In the genomic region with DNA sequence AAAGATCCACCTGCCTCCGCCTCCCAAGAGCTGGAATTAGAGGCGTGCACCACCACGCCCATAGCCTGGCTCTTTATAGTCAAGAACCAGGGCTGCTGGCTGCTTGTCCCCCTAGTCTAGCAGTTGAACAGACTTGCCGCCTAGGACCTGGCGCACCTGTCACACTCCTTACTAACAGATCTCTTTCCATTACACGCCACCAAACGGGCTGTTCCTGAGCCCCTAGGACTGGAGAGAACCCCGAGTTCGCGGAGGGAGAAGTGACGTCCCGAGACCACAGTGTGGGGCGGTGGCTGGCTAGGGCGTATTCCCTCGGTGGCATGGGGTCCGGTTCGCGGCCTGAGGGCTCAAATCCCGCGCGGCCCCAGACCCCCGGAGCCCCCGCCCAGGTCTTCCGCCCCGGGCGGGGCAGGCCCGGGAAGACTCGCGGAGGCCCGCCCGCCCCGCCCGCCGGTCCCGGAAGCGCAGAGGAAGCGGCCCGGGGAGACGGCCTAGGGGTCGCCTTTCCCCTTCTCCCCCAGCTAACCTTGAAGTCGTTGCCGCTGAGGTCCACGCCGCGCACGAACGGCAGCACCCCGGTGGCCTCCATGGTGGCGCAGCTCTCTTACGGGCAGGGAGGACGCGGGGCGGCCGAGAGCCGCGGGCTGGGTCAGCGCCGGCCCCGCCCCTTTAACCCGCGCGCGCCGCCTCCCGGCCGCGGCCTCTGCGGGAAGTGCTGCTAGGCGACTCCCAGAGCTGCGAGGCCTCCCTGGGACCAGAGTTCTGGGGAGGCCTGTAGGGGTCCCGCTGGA, we compare ENCODE assay signal across 8 mouse cellular contexts. TPM values are rescaled to one million over a fixed set of nuclear protein-coding genes. Genes with fewer than 3 reads are reported as not detected.
DNase-seq lines count a peak whose midpoint lies in the region; ATAC-seq lines count a peak whose summit lies in the region.

Gene Flii, minus strand, starts transcription at position 663 of the 791 bp plus-strand sequence.

- ATAC-seq in hematopoietic stem cell, adult 5-6 weeks (replicated peaks in 1 of 2; ENCODE audit: insufficient read depth in 1 of 2, low FRiP score in 2 of 2, low TSS enrichment in 1 of 2, low read depth in 1 of 2, poor library complexity in 2 of 2, severe bottlenecking in 2 of 2) = peak; percentile 9 to 37; a peak in 2 of 4 replicates

- DNase-seq in MN1 (ENCODE audit: low spot score) = peak; percentile 93
- peak; percentile 76 for DNase-seq in cerebellum, adult 8-10 months
- peak; percentile 69 for DNase-seq in forelimb bud, embryonic 11.5 days (ENCODE audit: low read depth, low spot score)
- peak; percentile 73 to 85 for DNase-seq in layer of hippocampus, postnatal 10 days (ENCODE audit: low spot score in 2 of 2)
- peak; percentile 89 for DNase-seq in lung, postnatal 10 days
- DNase-seq in ovary, postnatal 36 days (ENCODE audit: low spot score) = peak; percentile 87
- peak; percentile 86 for DNase-seq in thymus, postnatal 25 days

RNA-seq across cellular contexts. Expression of gene Flii, which starts in this region (rescaled TPM):
- total RNA-seq in hematopoietic stem cell, adult 5-6 weeks (2017) = 93.8 and 132 TPM in 2 replicates
- 10 to 100 TPM; 54.7 to 57.8 TPM for total RNA-seq in layer of hippocampus, postnatal 10 days (2021)

Comparison
In these comparisons a context has a peak if more than half of its experiments do, and no peak if none do; other contexts are left out.
1. Peak in every context shown above with its lines: DNase-seq and ATAC-seq.